Mouse (Mus musculus) left cerebral cortex, postnatal 14 days (tissue): ENCODE measurements around the gene Ntn1. TPM values are rescaled to one million over a fixed set of nuclear protein-coding genes. Genes with fewer than 3 reads are reported as not detected.

ENCODE experiments used
- DNase-seq, 2 experiments: peaks; one replicate each; pipeline ENCODE4 v3.0.0; 2021 to 2022; ENCODE audit warnings: low spot score in 2 of 2, mixed read lengths in 1 of 2
- intact Hi-C: fragments of 180-260 bp; cut with DNase I; formaldehyde crosslinking; loops from one replicate; pipeline ENCODE4 v1.15.1; 2025
- total RNA-seq, 2 experiments: library from RNA; stranded (reverse); gene quantifications; 2 replicates each; pipeline ENCODE4 v1.2.3; 2021

Ntn1 gene
- total RNA-seq, 2 experiments from 2014 or later: 8.0 to 11.1 TPM

GRCm38 (mm10) chr11:68386589-68387440 is 13.8 kb downstream of the Ntn1 start:
- peak in 1 of 2 experiments; percentile 27 for DNase-seq
- intact Hi-C loops: no loop called here

DNA sequence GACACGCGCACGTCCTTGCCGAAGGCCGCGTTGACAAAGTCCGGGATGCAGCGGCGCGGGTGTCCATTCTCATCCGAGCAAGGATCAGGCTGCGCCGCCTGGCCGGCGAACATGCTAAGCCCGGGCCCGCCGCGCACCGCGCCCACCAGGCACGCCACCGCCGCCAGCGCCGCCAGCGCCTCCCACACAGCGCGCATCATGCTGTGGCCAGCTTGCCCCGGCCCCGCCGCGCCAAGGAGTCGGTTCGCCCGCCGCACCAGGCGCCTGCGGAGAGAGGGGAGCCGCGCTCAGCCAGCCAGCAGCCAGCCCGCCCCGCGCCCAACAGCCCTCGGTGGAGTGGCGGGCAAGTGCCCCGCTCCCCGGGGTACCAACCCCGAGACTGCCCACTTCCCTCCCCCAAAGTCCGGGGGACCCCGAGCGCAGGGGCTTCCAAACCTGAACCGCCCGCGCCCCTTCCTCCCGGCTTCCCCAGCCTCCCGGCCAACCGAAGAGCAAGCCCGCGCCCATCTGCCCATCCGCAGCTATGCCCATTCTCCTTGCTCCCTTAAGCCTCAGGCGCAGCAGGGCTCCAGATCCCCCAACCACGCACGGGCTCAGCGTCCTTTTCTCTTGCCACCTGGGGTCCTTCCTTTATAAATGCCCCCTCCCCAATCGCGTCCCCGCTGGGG is 14.6 kb downstream of the Ntn1 start:
- DNase-seq: no peak
- intact Hi-C loops: no loop called here

DNA sequence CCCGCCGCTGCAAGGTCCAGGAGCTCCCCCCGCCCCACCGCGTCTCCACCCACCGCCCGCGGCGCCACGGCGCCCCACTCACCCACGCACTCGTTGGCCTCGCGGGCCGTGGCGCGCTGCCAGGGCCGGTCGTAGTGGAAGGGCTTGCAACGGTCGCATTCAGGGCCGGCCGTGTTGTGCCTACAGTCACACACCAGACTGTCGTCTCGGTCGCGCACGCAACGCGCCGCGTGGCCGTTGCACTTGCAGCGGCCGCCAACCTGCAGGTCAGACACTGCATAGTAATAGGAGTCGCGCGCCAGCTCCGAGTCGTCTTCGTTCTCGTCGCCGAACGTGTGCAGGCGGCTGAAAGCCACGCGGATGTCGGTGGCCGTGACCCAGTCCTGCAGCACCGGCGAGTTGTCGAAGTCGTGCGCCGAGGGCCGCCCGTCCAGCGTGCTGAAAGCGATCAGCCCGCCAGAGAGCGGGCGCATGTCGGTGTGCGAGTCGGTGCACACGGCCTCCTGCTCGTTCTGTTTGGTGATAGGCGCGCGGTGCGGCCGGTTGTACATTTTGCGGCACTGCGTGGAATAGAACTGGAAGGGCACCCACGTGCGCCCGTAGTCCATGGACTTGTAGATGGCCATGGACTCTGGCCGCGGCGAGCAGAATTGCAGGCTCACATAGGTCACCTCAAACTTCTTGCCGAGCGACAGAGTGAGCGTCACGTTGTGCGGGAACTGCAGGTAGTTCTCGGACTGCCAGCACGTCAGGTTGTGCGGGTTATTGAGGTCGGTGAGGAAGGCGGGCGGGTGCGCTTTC is 15.4 kb downstream of the Ntn1 start:
- intact Hi-C loops: no loop called here
- no peak for DNase-seq

DNA sequence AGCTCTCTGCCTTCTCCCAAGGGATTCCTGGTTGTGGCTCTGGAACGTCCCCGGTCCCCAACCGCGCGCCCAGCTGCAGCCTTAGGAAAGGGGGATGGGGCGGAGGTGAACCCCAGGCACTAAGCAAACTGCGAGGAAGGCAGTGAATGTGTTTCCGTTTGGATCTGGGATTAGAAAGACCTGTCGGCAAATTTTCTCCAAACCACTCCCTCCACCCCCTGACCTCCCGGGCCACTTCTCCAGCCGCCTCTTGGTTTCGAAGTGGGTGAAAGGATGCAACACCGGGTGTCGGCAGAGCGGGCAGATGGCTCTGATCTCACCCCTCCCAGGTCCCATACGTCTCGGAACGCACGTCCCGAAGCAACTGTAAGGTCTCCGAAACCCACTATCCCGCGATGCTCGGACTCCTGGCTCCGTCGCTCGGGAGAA is 16.0 kb downstream of the Ntn1 start:
- intact Hi-C loops: no loop called here
- no peak for DNase-seq

DNA sequence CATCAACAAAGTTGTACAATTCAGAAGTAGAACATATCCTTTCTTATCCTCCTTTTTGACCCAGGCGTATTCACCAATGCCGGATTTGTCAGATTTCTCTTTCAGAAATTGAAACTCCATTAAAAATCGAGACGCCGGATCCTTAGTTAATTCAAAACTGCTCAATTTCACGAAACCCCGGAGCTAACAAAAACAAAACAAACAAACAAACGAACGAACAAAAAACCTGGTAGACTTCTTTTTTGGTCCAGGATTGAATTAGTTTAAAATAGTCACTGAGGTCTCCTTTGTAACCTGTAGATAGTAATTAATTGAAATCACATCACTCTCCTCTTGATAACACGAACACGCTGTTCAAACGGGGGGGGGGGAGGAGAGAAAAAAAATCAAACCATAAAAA is 16.5 kb downstream of the Ntn1 start:
- no peak for DNase-seq
- intact Hi-C loops: no loop called here

DNA sequence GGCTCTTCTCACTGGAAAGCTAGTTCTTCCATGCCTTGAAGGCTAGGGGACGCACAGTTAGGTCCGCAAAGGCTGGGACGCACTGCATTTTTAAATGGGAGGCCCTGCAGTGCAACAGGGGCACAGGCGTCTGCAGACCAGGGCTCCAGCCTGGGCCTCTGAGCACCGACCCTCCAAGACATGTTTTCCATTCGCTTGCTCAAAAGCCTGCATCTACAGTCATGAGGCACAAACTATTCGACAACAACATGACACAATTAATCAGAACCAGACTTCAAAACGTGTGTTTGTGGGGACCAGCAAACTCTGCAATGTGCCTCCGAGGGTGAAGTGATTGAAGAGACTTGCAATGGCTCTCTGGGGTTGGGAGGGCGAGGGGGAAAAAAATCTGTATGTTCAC is 17.1 kb downstream of the Ntn1 start:
- DNase-seq: no peak
- intact Hi-C loops: no loop called here

GRCm38 (mm10) chr11:68381833-68382232 is 18.8 kb downstream of the Ntn1 start:
- intact Hi-C loops: no loop called here
- no peak for DNase-seq

GRCm38 (mm10) chr11:68381318-68381717 is 19.3 kb downstream of the Ntn1 start:
- intact Hi-C loops: no loop called here
- no peak for DNase-seq

DNA sequence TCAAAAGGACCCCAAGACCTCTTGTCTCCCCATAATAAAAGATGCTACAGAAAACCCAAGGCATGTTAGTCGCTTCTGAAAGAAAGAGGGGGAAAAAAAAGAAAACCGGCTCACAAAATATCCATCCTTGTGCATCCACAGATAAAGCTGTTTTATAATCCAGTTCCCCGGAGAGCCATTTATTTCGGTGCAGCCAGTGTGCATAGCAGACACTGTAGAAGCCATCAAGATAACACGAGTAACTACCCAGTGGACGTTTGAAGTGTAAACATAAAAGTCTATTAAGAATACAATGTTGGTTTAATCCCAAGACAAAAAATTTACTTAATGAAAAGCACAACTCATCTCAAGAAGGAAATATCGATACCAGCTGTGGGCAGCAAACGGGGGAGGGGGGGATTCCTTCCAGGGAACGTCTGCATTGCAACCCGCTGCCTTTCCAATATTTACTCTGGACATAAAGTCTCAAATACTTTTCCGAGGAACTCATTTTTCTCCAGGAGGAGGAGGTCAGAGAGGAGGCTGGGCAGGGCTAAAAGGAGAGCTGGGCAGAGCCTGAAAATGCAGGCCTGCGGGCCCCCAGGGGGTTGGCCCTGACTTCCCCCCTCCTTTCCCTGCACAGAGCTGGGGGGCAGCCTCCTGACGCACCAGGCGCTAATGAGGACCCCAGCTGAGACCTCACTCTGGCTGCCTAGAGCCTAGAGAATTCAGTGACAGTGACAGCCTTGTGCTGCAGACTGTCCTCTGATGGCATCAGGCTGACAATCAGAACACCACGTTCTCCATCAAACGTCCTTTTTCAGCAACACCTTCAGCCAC is 21.5 kb downstream of the Ntn1 start:
- intact Hi-C loops: no loop called here
- DNase-seq: no peak

DNA sequence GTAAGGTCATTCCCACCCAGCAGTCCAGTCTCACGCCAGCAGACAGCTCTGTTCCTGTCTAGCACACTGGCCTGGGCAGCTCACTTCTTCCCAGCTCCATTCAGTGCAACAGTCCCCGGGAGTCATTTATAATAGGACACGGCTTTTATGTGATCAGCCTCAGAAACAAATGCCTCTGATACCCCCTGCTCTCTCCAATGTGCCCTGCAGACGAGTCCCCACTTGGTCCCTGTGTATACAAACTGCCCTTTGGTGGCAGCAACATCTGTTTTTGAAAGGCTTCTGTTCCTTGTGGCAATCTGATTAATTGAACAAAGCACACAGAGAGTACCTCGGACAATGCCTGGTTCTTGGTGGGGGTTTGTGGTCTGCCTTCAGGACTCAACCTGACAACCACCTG is 22.2 kb downstream of the Ntn1 start:
- intact Hi-C loops: no loop called here
- no peak for DNase-seq

DNA sequence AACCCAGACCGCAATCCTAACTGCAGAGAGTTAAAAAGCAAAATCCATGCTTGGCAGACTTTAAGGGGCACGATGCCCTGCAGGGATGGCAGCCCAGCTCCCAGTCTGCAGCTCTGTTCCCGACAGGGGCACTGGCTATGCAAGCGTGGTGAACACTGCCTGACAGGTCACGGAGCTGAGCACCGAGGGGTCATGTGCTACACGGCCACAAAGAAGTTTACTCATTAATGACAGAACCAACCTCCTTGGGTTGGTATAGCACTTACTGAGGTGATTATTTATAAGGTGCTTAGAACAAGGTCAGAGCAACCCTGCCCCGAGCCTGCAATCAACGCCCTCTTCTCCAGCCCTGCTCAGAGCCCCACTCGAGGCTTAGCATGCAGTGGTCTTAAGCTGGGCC is 27.5 kb downstream of the Ntn1 start:
- no peak for DNase-seq
- intact Hi-C loops: no loop called here

DNA sequence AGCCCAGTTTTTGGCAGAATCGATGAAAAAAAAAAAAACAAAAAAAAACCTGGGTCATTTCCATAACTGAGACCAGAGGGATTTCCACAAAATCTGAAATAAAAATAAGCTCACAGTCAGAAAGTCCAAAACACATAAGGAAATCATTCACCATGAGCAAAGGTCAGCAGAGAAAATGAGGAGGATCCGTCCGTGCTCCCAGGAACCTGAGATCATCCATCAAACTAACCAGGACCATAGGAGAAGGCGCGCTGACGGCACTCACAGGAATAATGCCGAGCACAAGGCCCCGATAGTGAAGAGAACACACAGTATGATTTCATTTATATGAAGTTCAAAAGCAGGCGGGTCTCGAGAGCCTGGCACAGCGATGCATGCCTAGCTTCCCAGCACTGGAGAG is 29.0 kb downstream of the Ntn1 start:
- DNase-seq: no peak
- intact Hi-C loops: no loop called here

DNA sequence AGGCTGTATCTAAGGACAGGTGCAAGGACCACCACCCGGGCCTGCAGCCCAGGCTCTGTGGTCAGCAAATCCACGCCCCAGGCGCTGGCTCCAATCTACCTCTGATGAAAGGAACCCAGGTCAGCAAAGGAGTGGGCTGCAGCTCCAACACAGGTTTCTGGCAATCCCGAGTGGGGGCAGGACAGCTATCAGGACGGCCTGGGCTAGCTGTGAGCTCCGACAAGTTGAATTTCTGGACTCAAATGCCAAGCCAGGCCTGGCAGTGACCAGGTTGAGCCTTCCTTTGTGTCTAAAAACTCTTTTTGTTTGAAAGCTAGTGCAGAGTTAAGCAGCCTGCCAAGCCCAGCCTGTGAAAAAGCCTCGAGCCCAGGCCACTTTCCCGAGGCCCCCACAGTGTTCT is 43.7 kb downstream of the Ntn1 start:
- intact Hi-C loops: no loop called here
- DNase-seq: no peak

DNA sequence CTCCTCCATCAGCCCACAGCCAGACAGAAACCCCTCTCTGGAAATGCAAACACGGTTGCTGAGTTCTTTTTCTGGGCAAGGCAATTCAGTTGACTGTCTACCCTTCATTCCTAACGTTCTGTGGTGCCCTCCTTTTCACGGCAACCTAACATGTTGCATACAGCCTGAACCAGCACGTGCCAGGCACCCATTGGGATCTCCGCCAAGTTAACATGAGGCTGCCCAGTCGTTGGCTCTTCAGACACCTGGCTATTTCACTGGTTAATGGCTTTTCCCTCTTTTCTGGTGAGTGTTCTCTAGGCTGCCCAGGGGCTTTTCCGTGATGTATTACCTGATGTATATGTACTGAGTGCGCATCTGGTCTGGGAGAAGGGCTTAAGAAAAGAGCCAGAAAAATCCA is 45.1 kb downstream of the Ntn1 start:
- no peak for DNase-seq
- intact Hi-C loops: no loop called here

GRCm38 (mm10) chr11:68354848-68355247 is 45.8 kb downstream of the Ntn1 start:
- no peak for DNase-seq
- intact Hi-C loops: no loop called here

DNA sequence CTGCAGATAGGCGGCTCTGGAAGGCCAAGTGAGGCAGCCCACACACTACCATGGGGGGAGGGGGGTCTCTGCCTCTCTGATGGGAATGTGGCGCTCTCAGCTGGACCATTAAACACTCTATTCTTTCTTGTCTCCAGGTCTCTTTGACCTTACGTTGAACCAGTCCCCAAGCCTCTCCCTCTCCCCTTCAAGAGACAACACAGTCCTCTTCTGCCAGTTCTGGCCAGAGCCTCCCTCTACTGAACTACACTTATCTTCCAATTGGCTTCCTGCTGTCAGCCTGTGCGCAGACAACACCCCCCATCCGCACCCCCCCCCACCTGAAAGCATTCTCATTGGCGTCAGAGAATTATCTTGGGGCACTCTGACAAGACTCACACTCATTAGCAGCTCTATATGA is 48.4 kb downstream of the Ntn1 start:
- intact Hi-C loops: no loop called here
- no peak for DNase-seq

DNA sequence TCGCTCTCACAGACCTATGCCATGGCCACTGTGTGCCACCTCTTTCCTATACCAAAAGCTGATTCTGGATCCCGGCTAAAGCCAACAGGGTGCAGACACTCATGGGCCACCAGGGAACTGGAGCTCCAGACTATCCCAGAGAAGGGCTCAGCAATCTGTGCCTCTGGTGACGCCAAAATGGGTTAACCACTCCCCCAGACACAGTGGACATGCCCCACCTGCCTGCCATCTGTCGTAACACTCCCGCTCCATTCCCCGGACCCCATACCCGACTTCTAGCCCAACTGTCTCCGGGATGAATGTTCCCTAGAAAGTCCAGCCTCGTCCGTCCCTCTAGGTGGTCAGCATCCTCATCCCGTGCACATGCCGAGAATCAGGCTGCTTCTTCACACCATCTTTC is 51.8 kb downstream of the Ntn1 start:
- no peak for DNase-seq
- intact Hi-C loops: no loop called here

DNA sequence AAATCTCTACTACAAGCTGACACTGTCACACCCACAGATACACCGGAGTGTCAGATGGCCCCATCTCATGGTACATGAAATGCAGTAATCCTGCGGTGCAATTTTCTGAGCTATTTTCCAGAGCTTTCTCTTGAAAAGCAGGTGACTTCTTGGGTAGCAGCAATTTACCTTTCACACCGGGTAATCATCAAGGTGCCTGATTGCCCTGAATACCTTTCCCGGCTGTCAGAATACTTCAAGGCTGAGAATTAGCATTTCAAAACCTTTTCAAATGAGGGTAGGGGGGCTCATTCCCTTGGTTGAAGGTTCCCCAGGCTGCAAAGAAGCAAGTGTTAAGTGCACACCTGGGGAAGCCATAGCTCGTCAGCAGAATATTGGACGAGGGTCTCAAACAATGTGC is 52.5 kb downstream of the Ntn1 start:
- no peak for DNase-seq
- intact Hi-C loops: no loop called here

- intact Hi-C loops: no loop called here
- no peak for DNase-seq
These were observed 53.1 kb downstream of the Ntn1 start for GRCm38 (mm10) chr11:68347508-68347907.

DNA sequence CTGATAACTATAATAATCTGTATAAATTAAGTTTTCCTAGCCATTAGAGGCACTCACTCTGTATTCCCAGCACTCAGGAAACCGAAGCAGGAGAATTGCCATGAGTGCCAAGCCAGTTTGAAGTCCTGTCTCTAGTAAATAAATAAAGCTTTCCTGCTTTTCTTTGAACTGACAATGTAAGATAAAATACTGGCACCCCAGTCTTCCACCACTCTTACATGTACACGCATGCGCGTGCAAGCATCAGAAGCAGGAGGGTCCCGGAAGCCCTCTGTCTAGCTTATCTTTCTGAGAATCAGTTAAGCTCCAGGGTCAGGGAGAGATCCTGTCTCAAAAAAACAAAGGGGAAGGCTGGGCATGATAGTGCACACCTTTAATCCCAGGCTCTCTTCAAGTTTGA is 54.5 kb downstream of the Ntn1 start:
- intact Hi-C loops: no loop called here
- no peak for DNase-seq
